Mouse (Mus musculus): ENCODE results near the gene Neurl1a. TPM values are rescaled to one million over a fixed set of nuclear protein-coding genes. Genes with fewer than 3 reads are reported as not detected.

Neurl1a gene
- polyA plus RNA-seq, 1 experiment = 0.98 TPM

- H3K36me3 ChIP-seq (replicated peaks; ENCODE audit: low read length) = no peaks in the 10 kb centered on the region
- TF ChIP-seq GATA1 (IDR thresholded peaks at IDR 0.05; ENCODE audit: borderline replicate concordance, low read length) (no peak), FLI1 (IDR thresholded peaks at IDR 0.05; ENCODE audit: low read length) (no peak)
- peaks cover 67% of the 10 kb centered on the region for H3K27me3 ChIP-seq (replicated peaks)
- H3K4me3 ChIP-seq (replicated peaks) = no peak overlapping the region
- H3K4me1 ChIP-seq = peaks cover 7% of the 10 kb centered on the region; the same call in 1 of the 2 replicates
- H3K9me3 ChIP-seq = no peaks in the 10 kb centered on the region
These were observed 53.7 kb downstream of the Neurl1a start for GRCm38 (mm10) chr19:47232077-47232865.

GRCm38 (mm10) chr19:47233087-47233486 is 54.5 kb downstream of the Neurl1a start:
- Histone ChIP-seq H3K9me3 (no peaks in the 10 kb centered on the region), H3K27me3 (replicated peaks) (peaks cover 70% of the 10 kb centered on the region), H3K36me3 (replicated peaks; ENCODE audit: low read length) (no peaks in the 10 kb centered on the region), H3K4me3 (replicated peaks) (no peak overlapping the region), H3K4me1 (peaks cover 7% of the 10 kb centered on the region; the same call in 1 of the 2 replicates)
- TF ChIP-seq GATA1 (IDR thresholded peaks at IDR 0.05; ENCODE audit: borderline replicate concordance, low read length) (no peak), FLI1 (IDR thresholded peaks at IDR 0.05; ENCODE audit: low read length) (no peak)

- Histone ChIP-seq H3K27me3 (replicated peaks) (peaks cover 69% of the 10 kb centered on the region), H3K4me1 (peaks cover 15% of the 10 kb centered on the region; the same call in 1 of the 2 replicates), H3K9me3 (no peaks in the 10 kb centered on the region), H3K36me3 (replicated peaks; ENCODE audit: low read length) (no peaks in the 10 kb centered on the region), H3K4me3 (replicated peaks) (no peak overlapping the region)
- TF ChIP-seq FLI1 (IDR thresholded peaks at IDR 0.05; ENCODE audit: low read length) (no peak), GATA1 (IDR thresholded peaks at IDR 0.05; ENCODE audit: borderline replicate concordance, low read length) (no peak)
These were observed 61.5 kb downstream of the Neurl1a start for GRCm38 (mm10) chr19:47240076-47240475.

GRCm38 (mm10) chr19:47240957-47241356 is 62.3 kb downstream of the Neurl1a start:
- Histone ChIP-seq H3K36me3 (replicated peaks; ENCODE audit: low read length) (no peaks in the 10 kb centered on the region), H3K9me3 (no peaks in the 10 kb centered on the region), H3K4me3 (replicated peaks) (no peak overlapping the region)

GRCm38 (mm10) chr19:47242227-47242626 is 63.6 kb downstream of the Neurl1a start:
- peaks cover 69% of the 10 kb centered on the region for H3K27me3 ChIP-seq (replicated peaks)
- peaks cover 15% of the 10 kb centered on the region; the same call in 1 of the 2 replicates for H3K4me1 ChIP-seq
- H3K36me3 ChIP-seq (replicated peaks; ENCODE audit: low read length) = no peaks in the 10 kb centered on the region
- TF ChIP-seq FLI1 (IDR thresholded peaks at IDR 0.05; ENCODE audit: low read length) = no peak
- TF ChIP-seq GATA1 (IDR thresholded peaks at IDR 0.05; ENCODE audit: borderline replicate concordance, low read length) = no peak
- no peaks in the 10 kb centered on the region for H3K9me3 ChIP-seq
- no peak overlapping the region for H3K4me3 ChIP-seq (replicated peaks)

More at GRCm38 (mm10) chr19:47240957-47241356, 62.3 kb downstream of the Neurl1a start:
- H3K4me1 ChIP-seq = peaks cover 15% of the 10 kb centered on the region; the same call in 1 of the 2 replicates
- TF ChIP-seq FLI1 (IDR thresholded peaks at IDR 0.05; ENCODE audit: low read length) = no peak
- no peak for TF ChIP-seq GATA1 (IDR thresholded peaks at IDR 0.05; ENCODE audit: borderline replicate concordance, low read length)
- peaks cover 71% of the 10 kb centered on the region for H3K27me3 ChIP-seq (replicated peaks)

GRCm38 (mm10) chr19:47245512-47245911 is 66.9 kb downstream of the Neurl1a start:
- H3K27me3 ChIP-seq (replicated peaks) = peaks cover 64% of the 10 kb centered on the region
- TF ChIP-seq GATA1 (IDR thresholded peaks at IDR 0.05; ENCODE audit: borderline replicate concordance, low read length) (no peak), FLI1 (IDR thresholded peaks at IDR 0.05; ENCODE audit: low read length) (no peak)
- peaks cover 12% of the 10 kb centered on the region; the same call in 1 of the 2 replicates for H3K4me1 ChIP-seq
- no peaks in the 10 kb centered on the region for H3K36me3 ChIP-seq (replicated peaks; ENCODE audit: low read length)
- H3K4me3 ChIP-seq (replicated peaks) = no peak overlapping the region
- H3K9me3 ChIP-seq = no peaks in the 10 kb centered on the region

- Histone ChIP-seq H3K36me3 (replicated peaks; ENCODE audit: low read length) (no peaks in the 10 kb centered on the region), H3K9me3 (0 out of 2 replicates have a peak, but pooled peaks cover under 1% of the 10 kb centered on the region), H3K4me3 (replicated peaks) (no peak overlapping the region), H3K27me3 (replicated peaks) (peaks cover 72% of the 10 kb centered on the region), H3K4me1 (peaks cover under 1% of the 10 kb centered on the region; the same call in 1 of the 2 replicates)
- TF ChIP-seq GATA1 (IDR thresholded peaks at IDR 0.05; ENCODE audit: borderline replicate concordance, low read length) (no peak), FLI1 (IDR thresholded peaks at IDR 0.05; ENCODE audit: low read length) (no peak)
These were observed 69.2 kb downstream of the Neurl1a start for GRCm38 (mm10) chr19:47247791-47248190.

- peaks cover 74% of the 10 kb centered on the region for H3K27me3 ChIP-seq (replicated peaks)
- no peaks in the 10 kb centered on the region for H3K36me3 ChIP-seq (replicated peaks; ENCODE audit: low read length)
- no peak for TF ChIP-seq FLI1 (IDR thresholded peaks at IDR 0.05; ENCODE audit: low read length)
- no peak for TF ChIP-seq GATA1 (IDR thresholded peaks at IDR 0.05; ENCODE audit: borderline replicate concordance, low read length)
- H3K9me3 ChIP-seq = 0 out of 2 replicates have a peak, but pooled peaks cover 4% of the 10 kb centered on the region
- peaks cover 5% of the 10 kb centered on the region for H3K4me1 ChIP-seq
- H3K4me3 ChIP-seq (replicated peaks) = no peak overlapping the region
These were observed 69.7 kb downstream of the Neurl1a start for GRCm38 (mm10) chr19:47248296-47248695.

GRCm38 (mm10) chr19:47248906-47249568 is 70.4 kb downstream of the Neurl1a start:
- peaks cover 9% of the 10 kb centered on the region; the same call in 1 of the 2 replicates for H3K9me3 ChIP-seq
- peaks cover 78% of the 10 kb centered on the region for H3K27me3 ChIP-seq (replicated peaks)
- no peak overlapping the region for H3K4me3 ChIP-seq (replicated peaks)
- no peak for TF ChIP-seq GATA1 (IDR thresholded peaks at IDR 0.05; ENCODE audit: borderline replicate concordance, low read length)
- no peak for TF ChIP-seq FLI1 (IDR thresholded peaks at IDR 0.05; ENCODE audit: low read length)
- peaks cover 9% of the 10 kb centered on the region for H3K4me1 ChIP-seq
- no peaks in the 10 kb centered on the region for H3K36me3 ChIP-seq (replicated peaks; ENCODE audit: low read length)

Measured in megakaryocyte, embryonic 14.5 days (primary cell).